Mouse (Mus musculus): ENCODE data around the gene Rgs6. TPM values are rescaled to one million over a fixed set of nuclear protein-coding genes. Genes with fewer than 3 reads are reported as not detected.

Rgs6 gene
- polyA plus RNA-seq, 1 experiment from 2014 or later: 4.5 TPM

- Histone ChIP-seq H3K9ac (no peak overlapping the region), H3K9me3 (replicated peaks) (no peaks in the 10 kb centered on the region), H3K4me2 (no peak overlapping the region), H3K27me3 (no peaks in the 10 kb centered on the region), H3K27ac (no peak overlapping the region), H3K36me3 (ENCODE audit: poor library complexity, severe bottlenecking) (no peaks in the 10 kb centered on the region), H3K4me3 (no peak overlapping the region), H3K4me1 (peaks cover 32% of the 10 kb centered on the region)
- no peak for ATAC-seq
- 78% methylated on average over 5 of the region's 5 CpGs for WGBS
Observed at GRCm38 (mm10) chr12:83210294-83210693, 622.2 kb downstream of the Rgs6 start.

GRCm38 (mm10) chr12:83210735-83211134 lies 622.6 kb downstream of the Rgs6 start:
- Histone ChIP-seq H3K9ac (no peak overlapping the region), H3K9me3 (replicated peaks) (no peaks in the 10 kb centered on the region), H3K27me3 (no peaks in the 10 kb centered on the region), H3K36me3 (ENCODE audit: poor library complexity, severe bottlenecking) (no peaks in the 10 kb centered on the region), H3K4me3 (no peak overlapping the region), H3K27ac (no peak overlapping the region), H3K4me1 (peaks cover 32% of the 10 kb centered on the region), H3K4me2 (no peak overlapping the region)
- ATAC-seq: no peak
- WGBS: 70% methylated on average over 3 of the region's 3 CpGs

GRCm38 (mm10) chr12:83211146-83211822 lies 623.2 kb downstream of the Rgs6 start:
- 72% methylated on average over 7 of the region's 7 CpGs for WGBS
- H3K27ac ChIP-seq: no peak overlapping the region
- ATAC-seq: no peak

More at GRCm38 (mm10) chr12:83211146-83211822, 623.2 kb downstream of the Rgs6 start:
- Histone ChIP-seq H3K4me1 (peaks cover 32% of the 10 kb centered on the region), H3K36me3 (ENCODE audit: poor library complexity, severe bottlenecking) (no peaks in the 10 kb centered on the region), H3K9me3 (replicated peaks) (no peaks in the 10 kb centered on the region), H3K27me3 (no peaks in the 10 kb centered on the region), H3K4me3 (no peak overlapping the region), H3K9ac (no peak overlapping the region), H3K4me2 (no peak overlapping the region)

Measured in forebrain, embryonic 13.5 days (tissue).